Mouse (Mus musculus) duodenum, adult 2 months (tissue): Measurements from ENCODE around the gene Tagap1. TPM values are rescaled to one million over a fixed set of nuclear protein-coding genes. Genes with fewer than 3 reads are reported as not detected.

ENCODE experiments used
- polyA plus RNA-seq: library from polyadenylated mRNA; depleted of rRNA; stranded (reverse); fragments of >200 nt; gene quantifications from 2 replicates; pipeline ENCODE4 v1.2.3, GENCODE M21; 2012; ENCODE audit warnings: low replicate concordance; rRNA removed

Gene Tagap1
- polyA plus RNA-seq = 3.1 and 4.2 TPM in 2 replicates

DNA sequence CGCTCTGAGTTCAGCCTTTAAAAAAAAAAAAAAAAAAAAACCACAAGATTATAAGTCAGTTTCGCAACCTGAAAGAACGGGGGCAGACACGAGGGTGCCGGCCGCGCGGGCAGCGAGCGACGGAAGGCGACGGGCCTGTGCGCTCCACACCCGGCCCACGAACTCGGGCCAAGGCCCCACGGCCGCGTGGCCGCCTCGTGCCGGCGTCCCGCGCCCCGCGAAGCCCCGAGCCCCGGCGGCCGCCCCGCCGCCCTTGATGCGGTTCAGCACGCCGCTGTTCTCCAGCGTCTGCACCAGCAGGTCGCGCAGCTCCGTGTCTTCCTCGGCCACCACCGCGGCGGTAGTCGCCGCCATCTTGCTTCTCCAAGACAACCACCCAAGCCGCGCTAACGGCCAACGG lies at the start of gene Tagap1:
TSS of gene Tagap1 (minus strand) at position 381 of the 400 bp plus-strand sequence.

DNA sequence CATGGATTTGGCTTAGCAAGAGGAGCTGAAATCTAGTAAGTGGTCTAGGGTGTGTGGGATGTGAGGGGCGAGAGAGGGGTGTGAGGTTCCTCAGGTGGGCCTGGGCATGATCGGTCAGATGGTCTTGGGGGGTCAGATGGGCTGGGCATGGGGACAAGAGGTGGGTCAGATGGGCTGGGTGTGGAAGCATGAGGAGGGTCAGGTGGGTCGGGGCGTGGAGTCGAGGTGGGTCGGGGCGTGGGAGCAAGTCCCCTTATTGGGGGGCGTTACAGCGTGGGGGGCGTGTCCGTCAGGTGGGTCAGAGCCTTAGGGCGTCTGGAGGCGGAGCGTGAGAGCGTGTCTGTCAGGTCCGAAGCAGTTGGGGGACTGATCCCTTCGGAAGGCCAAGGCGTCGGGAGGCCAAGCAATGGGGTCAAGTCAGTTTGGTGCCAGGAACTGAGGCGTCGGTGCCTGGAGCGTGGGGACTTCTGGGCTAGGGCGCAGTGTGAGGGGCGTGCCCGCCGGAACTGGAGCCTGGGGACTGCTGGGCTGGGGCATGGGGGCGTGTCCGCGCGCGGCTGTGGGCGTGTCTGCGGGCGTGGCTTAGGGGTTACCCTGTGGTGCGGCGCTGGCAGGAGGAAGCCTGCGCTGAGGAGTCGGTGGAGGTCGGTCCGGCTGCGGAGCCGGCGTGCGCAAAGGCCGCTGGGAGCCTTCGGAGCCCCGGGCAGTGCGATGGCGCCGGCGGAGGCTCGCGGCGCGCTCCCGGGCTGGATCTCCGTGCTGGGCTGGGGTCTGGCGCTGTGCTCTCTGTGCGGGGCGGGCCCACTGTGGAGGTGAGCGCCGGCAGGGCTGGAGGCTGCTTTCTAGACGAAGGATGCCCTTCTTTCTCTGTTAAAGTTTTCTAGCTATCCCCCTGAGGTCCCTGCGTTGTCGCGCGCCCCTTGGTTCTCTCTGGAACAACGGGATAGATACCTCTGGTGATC lies 17.6 kb upstream of the Tagap1 start, which contains the start of gene Gm49721:
TSS of gene Gm49721 (plus strand) at position 618 of the 962 bp plus-strand sequence.

DNA sequence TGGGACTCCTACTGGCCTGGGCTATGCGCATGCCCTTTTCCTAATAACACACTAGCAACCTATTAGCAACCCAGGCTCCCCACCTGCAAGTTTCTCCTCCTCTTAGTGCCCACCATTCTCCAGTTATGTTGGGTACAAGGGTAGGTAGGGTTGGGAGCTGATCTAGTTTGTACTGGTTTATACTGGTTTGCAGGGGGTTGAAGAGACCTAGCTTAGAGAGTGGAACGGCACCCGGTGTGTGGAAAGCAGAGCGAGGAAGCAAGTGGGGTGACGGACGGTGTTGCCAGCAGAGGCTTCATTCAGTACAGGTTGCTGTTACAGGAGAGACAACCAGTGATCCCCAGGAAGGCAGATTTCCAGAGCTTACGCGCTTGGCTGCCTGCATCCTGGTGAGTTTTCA lies 9.4 kb upstream of the Tagap1 start, which contains the start of gene Rnaset2b:
TSS of gene Rnaset2b (plus strand) at position 301 of the 400 bp plus-strand sequence.

DNA sequence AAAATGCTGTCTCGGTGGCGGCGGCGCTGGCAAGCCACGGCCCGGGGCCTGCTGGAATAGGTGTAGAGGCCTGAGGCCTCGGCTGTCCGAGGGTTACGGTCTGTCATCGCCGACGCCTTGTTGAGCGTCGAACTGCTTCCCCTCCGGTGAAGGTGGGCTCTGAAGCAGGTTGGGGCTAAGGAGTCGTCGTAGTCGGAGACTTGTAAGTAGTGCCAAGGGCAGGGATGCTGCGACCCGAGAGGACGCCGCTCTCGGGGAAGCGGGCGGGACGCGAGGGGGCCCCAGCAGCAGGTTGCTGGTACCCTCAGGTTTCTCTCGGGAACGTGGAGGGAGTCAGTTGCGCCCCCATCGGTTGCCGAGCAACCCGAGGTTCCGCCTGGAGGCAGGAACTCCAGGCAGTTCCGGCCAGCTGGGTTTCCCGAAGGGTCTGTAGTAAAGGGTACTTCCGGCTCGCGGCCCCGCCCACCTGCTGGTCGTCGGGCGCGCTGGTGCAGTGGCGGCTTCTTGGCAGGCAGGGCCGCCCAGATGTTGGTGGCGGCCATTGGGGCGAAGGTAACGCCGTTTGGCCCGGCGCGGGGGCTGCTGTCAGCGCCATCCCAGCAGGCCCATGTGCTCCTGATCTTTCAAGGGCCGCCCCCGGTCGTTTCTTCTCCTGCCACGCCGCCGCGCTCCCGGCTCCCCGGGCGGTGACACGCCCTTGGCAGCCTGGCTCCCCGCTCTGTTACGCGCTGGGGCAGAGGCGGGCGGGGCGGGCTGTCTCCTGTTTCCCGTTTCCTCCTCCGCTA lies 12.8 kb downstream of the Tagap1 start, which contains the start of gene Rsph3b:
TSS of gene Rsph3b (minus strand) at position 699 of the 785 bp plus-strand sequence.

Other genes with a start within 250 kb of the Tagap1 start
- gene Ezr, start 178.4 kb downstream of the Tagap1 start, polyA plus RNA-seq = 102 and 171 TPM in 2 replicates
- gene Rsph3b, start 12.5 kb downstream of the Tagap1 start, polyA plus RNA-seq = 25.1 and 29.1 TPM in 2 replicates
- 42.0 and 55.3 TPM in 2 replicates for gene Rnaset2b, start 9.5 kb upstream of the Tagap1 start, polyA plus RNA-seq
- gene Gm49721, start 17.7 kb upstream of the Tagap1 start, polyA plus RNA-seq = 9.4 TPM in 1 of 2 replicates, not detected in the other
- gene Gm1604a, start 64.4 kb upstream of the Tagap1 start, polyA plus RNA-seq = not detected in 2 replicates
- gene Rps6ka2, start 209.0 kb upstream of the Tagap1 start, polyA plus RNA-seq = 1.5 and 1.6 TPM in 2 replicates